Mouse (Mus musculus): ENCODE measurements around the gene Gm6993. TPM values are rescaled to one million over a fixed set of nuclear protein-coding genes. Genes with fewer than 3 reads are reported as not detected.

The Gm6993 gene
- polyA plus RNA-seq, 1 experiment from 2014 or later, result not detected

GRCm38 (mm10) chr12:31235018-31235417, 5.6 kb upstream of the Gm6993 start:
- Histone ChIP-seq H3K36me3 (ENCODE audit: control insufficient read depth, insufficient read depth, low read length) (no peaks in the 10 kb centered on the region), H3K4me3 (replicated peaks; ENCODE audit: low read length) (no peak overlapping the region), H3K9ac (ENCODE audit: low read length) (no peak overlapping the region), H3K27me3 (ENCODE audit: control insufficient read depth, insufficient read depth, low read length) (no peaks in the 10 kb centered on the region), H3K4me1 (ENCODE audit: control insufficient read depth, insufficient read depth, low read length) (peaks cover 10% of the 10 kb centered on the region; the same call in 1 of the 2 replicates), H3K9me3 (replicated peaks; ENCODE audit: control insufficient read depth, low read length) (no peaks in the 10 kb centered on the region), H3K27ac (ENCODE audit: low read length) (no peak overlapping the region), H3K4me2 (ENCODE audit: low read depth, low read length) (no peak overlapping the region)
- WGBS, result 88% methylated on average over 6 of the region's 6 CpGs
- ATAC-seq (ENCODE audit: insufficient read depth, low FRiP score), result no peak

GRCm38 (mm10) chr12:31236861-31237595, 3.5 kb upstream of the Gm6993 start:
- no peaks in the 10 kb centered on the region for H3K27me3 ChIP-seq (ENCODE audit: control insufficient read depth, insufficient read depth, low read length)
- peak overlapping the region; percentile 10; the same call in 1 of the 2 replicates for H3K27ac ChIP-seq (ENCODE audit: low read length)
- no peaks in the 10 kb centered on the region for H3K9me3 ChIP-seq (replicated peaks; ENCODE audit: control insufficient read depth, low read length)
- H3K4me3 ChIP-seq (replicated peaks; ENCODE audit: low read length), result no peak overlapping the region
- ATAC-seq (ENCODE audit: insufficient read depth, low FRiP score), result no peak
- H3K9ac ChIP-seq (ENCODE audit: low read length), result no peak overlapping the region
- H3K4me2 ChIP-seq (ENCODE audit: low read depth, low read length), result no peak overlapping the region
- H3K36me3 ChIP-seq (ENCODE audit: control insufficient read depth, insufficient read depth, low read length), result no peaks in the 10 kb centered on the region
- 60% methylated on average over 12 of the region's 12 CpGs for WGBS
- H3K4me1 ChIP-seq (ENCODE audit: control insufficient read depth, insufficient read depth, low read length), result peaks cover 11% of the 10 kb centered on the region; the same call in 1 of the 2 replicates

GRCm38 (mm10) chr12:31239031-31239583, 1.5 kb upstream of the Gm6993 start:
- peak; percentile 37; the same call in 1 of the 2 replicates for ATAC-seq (ENCODE audit: insufficient read depth, low FRiP score)

GRCm38 (mm10) chr12:31239798-31240197, 772 bp upstream of the Gm6993 start:
- Histone ChIP-seq H3K4me2 (ENCODE audit: low read depth, low read length) (no peak overlapping the region), H3K9ac (ENCODE audit: low read length) (no peak overlapping the region), H3K4me1 (ENCODE audit: control insufficient read depth, insufficient read depth, low read length) (peaks cover 13% of the 10 kb centered on the region; the same call in 1 of the 2 replicates), H3K36me3 (ENCODE audit: control insufficient read depth, insufficient read depth, low read length) (no peaks in the 10 kb centered on the region), H3K4me3 (replicated peaks; ENCODE audit: low read length) (no peak overlapping the region), H3K9me3 (replicated peaks; ENCODE audit: control insufficient read depth, low read length) (no peaks in the 10 kb centered on the region), H3K27ac (ENCODE audit: low read length) (no peak overlapping the region), H3K27me3 (ENCODE audit: control insufficient read depth, insufficient read depth, low read length) (no peaks in the 10 kb centered on the region)
- WGBS, result 56% methylated on average over 4 of the region's 4 CpGs
- ATAC-seq (ENCODE audit: insufficient read depth, low FRiP score), result no peak

More at GRCm38 (mm10) chr12:31239031-31239583, 1.5 kb upstream of the Gm6993 start:
- Histone ChIP-seq H3K4me2 (ENCODE audit: low read depth, low read length) (no peak overlapping the region), H3K27me3 (ENCODE audit: control insufficient read depth, insufficient read depth, low read length) (no peaks in the 10 kb centered on the region), H3K4me1 (ENCODE audit: control insufficient read depth, insufficient read depth, low read length) (peaks cover 13% of the 10 kb centered on the region; the same call in 1 of the 2 replicates), H3K36me3 (ENCODE audit: control insufficient read depth, insufficient read depth, low read length) (no peaks in the 10 kb centered on the region), H3K27ac (ENCODE audit: low read length) (no peak overlapping the region), H3K9me3 (replicated peaks; ENCODE audit: control insufficient read depth, low read length) (no peaks in the 10 kb centered on the region), H3K9ac (ENCODE audit: low read length) (no peak overlapping the region), H3K4me3 (replicated peaks; ENCODE audit: low read length) (no peak overlapping the region)
- WGBS, result 67% methylated on average over 3 of the region's 3 CpGs

GRCm38 (mm10) chr12:31241595-31242342, 1.2 kb downstream of the Gm6993 start:
- H3K4me3 ChIP-seq (replicated peaks; ENCODE audit: low read length), result no peak overlapping the region
- H3K27me3 ChIP-seq (ENCODE audit: control insufficient read depth, insufficient read depth, low read length), result no peaks in the 10 kb centered on the region
- H3K4me1 ChIP-seq (ENCODE audit: control insufficient read depth, insufficient read depth, low read length), result peaks cover 16% of the 10 kb centered on the region
- H3K27ac ChIP-seq (ENCODE audit: low read length), result no peak overlapping the region
- WGBS, result 42% methylated on average over 6 of the region's 6 CpGs
- H3K4me2 ChIP-seq (ENCODE audit: low read depth, low read length), result no peak overlapping the region
- H3K9me3 ChIP-seq (replicated peaks; ENCODE audit: control insufficient read depth, low read length), result no peaks in the 10 kb centered on the region
- ATAC-seq (ENCODE audit: insufficient read depth, low FRiP score), result no peak
- no peak overlapping the region for H3K9ac ChIP-seq (ENCODE audit: low read length)
- H3K36me3 ChIP-seq (ENCODE audit: control insufficient read depth, insufficient read depth, low read length), result no peaks in the 10 kb centered on the region

- H3K9me3 ChIP-seq (replicated peaks; ENCODE audit: control insufficient read depth, low read length), result no peaks in the 10 kb centered on the region
Measured at GRCm38 (mm10) chr12:31244001-31244400, 3.4 kb downstream of the Gm6993 start.

GRCm38 (mm10) chr12:31244691-31245090, 4.1 kb downstream of the Gm6993 start:
- no peak for ATAC-seq (ENCODE audit: insufficient read depth, low FRiP score)
- Histone ChIP-seq H3K9me3 (replicated peaks; ENCODE audit: control insufficient read depth, low read length) (no peaks in the 10 kb centered on the region), H3K9ac (ENCODE audit: low read length) (no peak overlapping the region), H3K36me3 (ENCODE audit: control insufficient read depth, insufficient read depth, low read length) (no peaks in the 10 kb centered on the region), H3K27ac (ENCODE audit: low read length) (no peak overlapping the region), H3K4me1 (ENCODE audit: control insufficient read depth, insufficient read depth, low read length) (peaks cover 28% of the 10 kb centered on the region), H3K4me3 (replicated peaks; ENCODE audit: low read length) (no peak overlapping the region), H3K4me2 (ENCODE audit: low read depth, low read length) (no peak overlapping the region), H3K27me3 (ENCODE audit: control insufficient read depth, insufficient read depth, low read length) (no peaks in the 10 kb centered on the region)
- 86% methylated on average over 3 of the region's 3 CpGs for WGBS

More at GRCm38 (mm10) chr12:31244001-31244400, 3.4 kb downstream of the Gm6993 start:
- no peak overlapping the region for H3K4me2 ChIP-seq (ENCODE audit: low read depth, low read length)
- no peaks in the 10 kb centered on the region for H3K36me3 ChIP-seq (ENCODE audit: control insufficient read depth, insufficient read depth, low read length)
- no peak overlapping the region for H3K9ac ChIP-seq (ENCODE audit: low read length)
- H3K27me3 ChIP-seq (ENCODE audit: control insufficient read depth, insufficient read depth, low read length), result no peaks in the 10 kb centered on the region
- peaks cover 26% of the 10 kb centered on the region for H3K4me1 ChIP-seq (ENCODE audit: control insufficient read depth, insufficient read depth, low read length)
- H3K27ac ChIP-seq (ENCODE audit: low read length), result no peak overlapping the region
- no peak for ATAC-seq (ENCODE audit: insufficient read depth, low FRiP score)
- 70% methylated on average over 2 of the region's 2 CpGs for WGBS
- H3K4me3 ChIP-seq (replicated peaks; ENCODE audit: low read length), result no peak overlapping the region

- H3K4me1 ChIP-seq (ENCODE audit: control insufficient read depth, insufficient read depth, low read length), result peaks cover 26% of the 10 kb centered on the region
- H3K9me3 ChIP-seq (replicated peaks; ENCODE audit: control insufficient read depth, low read length), result no peaks in the 10 kb centered on the region
- ATAC-seq (ENCODE audit: insufficient read depth, low FRiP score), result peak; percentile 65; the same call in 1 of the 2 replicates
- no peak overlapping the region for H3K4me2 ChIP-seq (ENCODE audit: low read depth, low read length)
- WGBS, result 48% methylated on average over 3 of the region's 3 CpGs
- H3K27ac ChIP-seq (ENCODE audit: low read length), result peak overlapping the region; percentile 43; the same call in 1 of the 2 replicates
- peak overlapping the region; percentile 7; the same call in 1 of the 2 replicates for H3K9ac ChIP-seq (ENCODE audit: low read length)
- no peak overlapping the region for H3K4me3 ChIP-seq (replicated peaks; ENCODE audit: low read length)
- no peaks in the 10 kb centered on the region for H3K27me3 ChIP-seq (ENCODE audit: control insufficient read depth, insufficient read depth, low read length)
- no peaks in the 10 kb centered on the region for H3K36me3 ChIP-seq (ENCODE audit: control insufficient read depth, insufficient read depth, low read length)
Measured at GRCm38 (mm10) chr12:31246153-31246552, 5.6 kb downstream of the Gm6993 start.

GRCm38 (mm10) chr12:31246615-31247014, 6.0 kb downstream of the Gm6993 start:
- H3K4me3 ChIP-seq (replicated peaks; ENCODE audit: low read length), result no peak overlapping the region
- 44% methylated on average over 3 of the region's 3 CpGs for WGBS
- peak overlapping the region; percentile 7; the same call in 1 of the 2 replicates for H3K9ac ChIP-seq (ENCODE audit: low read length)
- peaks cover 26% of the 10 kb centered on the region for H3K4me1 ChIP-seq (ENCODE audit: control insufficient read depth, insufficient read depth, low read length)
- ATAC-seq (ENCODE audit: insufficient read depth, low FRiP score), result no peak
- H3K9me3 ChIP-seq (replicated peaks; ENCODE audit: control insufficient read depth, low read length), result no peaks in the 10 kb centered on the region
- no peak overlapping the region for H3K4me2 ChIP-seq (ENCODE audit: low read depth, low read length)
- peak overlapping the region; percentile 43 for H3K27ac ChIP-seq (ENCODE audit: low read length)
- H3K27me3 ChIP-seq (ENCODE audit: control insufficient read depth, insufficient read depth, low read length), result no peaks in the 10 kb centered on the region
- no peaks in the 10 kb centered on the region for H3K36me3 ChIP-seq (ENCODE audit: control insufficient read depth, insufficient read depth, low read length)
